Mouse (Mus musculus) C2C12 (cell line): ENCODE results near the gene Rxrg. TPM values are rescaled to one million over a fixed set of nuclear protein-coding genes. Genes with fewer than 3 reads are reported as not detected.

Source experiments
- H3K27me3 ChIP-seq: one replicate; pipeline ENCODE4 v1.6.1; 2011; ENCODE audit not compliant: control insufficient read depth, insufficient read depth, insufficient read length
- H3K36me3 ChIP-seq: one replicate; pipeline ENCODE4 v1.6.1; 2011; ENCODE audit not compliant: control insufficient read depth, insufficient read depth
- H3K4me3 ChIP-seq: one replicate; pipeline ENCODE4 v1.5.1; 2011; ENCODE audit warnings: mild to moderate bottlenecking, control low read depth; ENCODE audit not compliant: poor library complexity, insufficient read depth, severe bottlenecking
- H3K79me2 ChIP-seq: one replicate; pipeline ENCODE4 v1.6.1; 2011; ENCODE audit not compliant: control insufficient read depth, insufficient read depth
- H3K79me3 ChIP-seq: one replicate; pipeline ENCODE4 v1.6.1; 2011; ENCODE audit warnings: low read depth, control low read depth
- H3ac ChIP-seq: one replicate; pipeline ENCODE3; 2011; ENCODE audit warnings: low read depth; ENCODE audit not compliant: control insufficient read depth, insufficient read length
- CEBPB ChIP-seq: IDR thresholded peaks from one replicate; pipeline ENCODE4 v1.6.1; 2011; ENCODE audit warnings: low read depth, mild to moderate bottlenecking, control low read depth, moderate library complexity
- CTCF ChIP-seq: IDR thresholded peaks from one replicate; pipeline ENCODE4 v1.5.1; 2011; ENCODE audit not compliant: control insufficient read depth, insufficient read depth, insufficient read length
- FOSL1 ChIP-seq: IDR thresholded peaks from one replicate; pipeline ENCODE4 v1.8.0; 2011; ENCODE audit warnings: mild to moderate bottlenecking, low read length; ENCODE audit not compliant: poor library complexity, insufficient read depth, severe bottlenecking
- MAX ChIP-seq: IDR thresholded peaks from one replicate; pipeline ENCODE4 v1.6.1; 2011; ENCODE audit warnings: mild to moderate bottlenecking, control low read depth
- MYOD1 ChIP-seq: IDR thresholded peaks from one replicate; pipeline ENCODE4 v1.6.1; 2011; ENCODE audit warnings: low read depth; ENCODE audit not compliant: control insufficient read depth, insufficient read length
- MYOG ChIP-seq: IDR thresholded peaks from one replicate; pipeline ENCODE4 v1.6.1; 2011; ENCODE audit not compliant: control insufficient read depth, insufficient read length; ENCODE audit errors: extremely low read depth
- USF1 ChIP-seq: IDR thresholded peaks from one replicate; pipeline ENCODE4 v1.6.1; 2011; ENCODE audit warnings: low read depth, mild to moderate bottlenecking, control low read depth, moderate library complexity
- polyA plus RNA-seq: library from polyadenylated mRNA; unstranded; fragments of >200 nt; fragmentation: generic; extraction: Trizol; gene quantifications from one replicate; pipeline ENCODE4 v1.2.1, GENCODE M21; 2012; ENCODE audit warnings: missing spikeins

Gene Rxrg
- polyA plus RNA-seq, 1 experiment = not detected

GRCm38 (mm10) chr1:167583195-167583594, 15.0 kb upstream of the Rxrg start:
- Histone ChIP-seq H3ac (no peak overlapping the region), H3K79me2 (no peaks in the 10 kb centered on the region), H3K79me3 (no peaks in the 10 kb centered on the region), H3K4me3 (no peak overlapping the region), H3K36me3 (no peaks in the 10 kb centered on the region), H3K27me3 (no peaks in the 10 kb centered on the region)
- TF ChIP-seq MAX (no peak), MYOD1 (no peak), CEBPB (no peak), USF1 (no peak), FOSL1 (no peak), MYOG (no peak), CTCF (no peak)

- TF ChIP-seq FOSL1 (no peak), CTCF (no peak), MYOG (no peak), MYOD1 (no peak), CEBPB (no peak), USF1 (no peak), MAX (no peak)
- H3K79me3 ChIP-seq = no peaks in the 10 kb centered on the region
- H3K27me3 ChIP-seq = no peaks in the 10 kb centered on the region
- no peaks in the 10 kb centered on the region for H3K79me2 ChIP-seq
- H3K4me3 ChIP-seq = no peak overlapping the region
- H3K36me3 ChIP-seq = no peaks in the 10 kb centered on the region
- no peak overlapping the region for H3ac ChIP-seq
Observed at GRCm38 (mm10) chr1:167583888-167584287, 14.3 kb upstream of the Rxrg start.

GRCm38 (mm10) chr1:167588747-167589558, 9.2 kb upstream of the Rxrg start:
- Histone ChIP-seq H3ac (no peak overlapping the region), H3K27me3 (no peaks in the 10 kb centered on the region), H3K4me3 (no peak overlapping the region), H3K79me2 (no peaks in the 10 kb centered on the region), H3K79me3 (no peaks in the 10 kb centered on the region), H3K36me3 (no peaks in the 10 kb centered on the region)
- no peak for TF ChIP-seq MYOD1
- no peak for TF ChIP-seq FOSL1
- no peak for TF ChIP-seq CEBPB
- no peak for TF ChIP-seq MAX
- no peak for TF ChIP-seq CTCF
- no peak for TF ChIP-seq MYOG
- no peak for TF ChIP-seq USF1

GRCm38 (mm10) chr1:167592175-167592574, 6.0 kb upstream of the Rxrg start:
- H3K79me2 ChIP-seq = no peaks in the 10 kb centered on the region
- H3K27me3 ChIP-seq = peaks cover 7% of the 10 kb centered on the region
- H3K4me3 ChIP-seq = no peak overlapping the region
- no peaks in the 10 kb centered on the region for H3K36me3 ChIP-seq
- TF ChIP-seq CTCF = no peak
- TF ChIP-seq FOSL1 = no peak
- no peak for TF ChIP-seq MYOD1
- TF ChIP-seq MAX = no peak
- no peak for TF ChIP-seq CEBPB
- TF ChIP-seq MYOG = no peak
- TF ChIP-seq USF1 = no peak
- no peak overlapping the region for H3ac ChIP-seq
- H3K79me3 ChIP-seq = no peaks in the 10 kb centered on the region

GRCm38 (mm10) chr1:167599211-167599735, 1.1 kb downstream of the Rxrg start:
- Histone ChIP-seq H3K36me3 (no peaks in the 10 kb centered on the region), H3K79me3 (no peaks in the 10 kb centered on the region), H3K4me3 (no peak overlapping the region), H3K27me3 (peaks cover 13% of the 10 kb centered on the region), H3K79me2 (no peaks in the 10 kb centered on the region), H3ac (no peak overlapping the region)
- no peak for TF ChIP-seq MAX
- no peak for TF ChIP-seq MYOG
- TF ChIP-seq FOSL1 = no peak
- TF ChIP-seq USF1 = no peak
- TF ChIP-seq MYOD1 = no peak
- TF ChIP-seq CEBPB = no peak
- no peak for TF ChIP-seq CTCF
